Comparison of ENCODE assay signal across 11 mouse cellular contexts in genomic region chr10:96755674-96756073, GRCm38 (mm10).
A peak's percentile ranks its signal among the peaks of the same experiment; 100 is the strongest.
DNase-seq lines count a peak whose midpoint lies in the region; ATAC-seq lines count a peak whose summit lies in the region.
"Had no signal": no experiment of that assay in that cellular context is flagged by ENCODE, and none has a peak within 500 bp of the region (broad histone marks: within the 10 kb centered on the region; RNA-seq: fewer than 3 reads in every experiment).

No protein-coding gene starts in this region.

- ATAC-seq in limb, embryonic 15.5 days (ENCODE audit: insufficient number of reproducible peaks, low FRiP score, low TSS enrichment, low read depth), result no peak
- 0 out of 2 replicates have a peak, but pooled peaks have one; percentile 37 for ATAC-seq in forebrain, embryonic 11.5 days (replicated peaks; ENCODE audit: low FRiP score)
- ATAC-seq in hindbrain, embryonic 15.5 days (ENCODE audit: low FRiP score, low read depth), result peak; percentile 59; the same call in 1 of the 2 replicates

- H3K27me3 ChIP-seq in limb, embryonic 15.5 days, result no peaks in the 10 kb centered on the region
- H3K27me3 ChIP-seq in limb, embryonic 10.5 days (ENCODE audit: low read depth, poor library complexity, severe bottlenecking), result no peaks in the 10 kb centered on the region
- H3K27me3 ChIP-seq in forebrain, embryonic 11.5 days (ENCODE audit: control insufficient read depth, insufficient read depth, low read length), result no peaks in the 10 kb centered on the region
- no peaks in the 10 kb centered on the region for H3K27me3 ChIP-seq in hindbrain, embryonic 15.5 days
- H3K27me3 ChIP-seq: neural tube, embryonic 12.5 days had no signal

- WGBS in limb, embryonic 15.5 days, result 61% methylated on average over 8 of the region's 8 CpGs
- 83% methylated on average over 8 of the region's 8 CpGs for WGBS in limb, embryonic 10.5 days
- 25% methylated on average over 8 of the region's 8 CpGs for WGBS in forebrain, embryonic 11.5 days
- WGBS in hindbrain, embryonic 15.5 days, result 15% methylated on average over 8 of the region's 8 CpGs

- no peak overlapping the region for H3K4me2 ChIP-seq in limb, embryonic 15.5 days
- no peak overlapping the region for H3K4me2 ChIP-seq in forebrain, embryonic 11.5 days (ENCODE audit: low read depth, low read length, severe bottlenecking)
- 0 out of 2 replicates have a peak overlapping the region, but pooled peaks have one; percentile 13 for H3K4me2 ChIP-seq in hindbrain, embryonic 15.5 days
- H3K4me2 ChIP-seq: neural tube, embryonic 12.5 days had no signal

- no peaks in the 10 kb centered on the region for H3K36me3 ChIP-seq in limb, embryonic 15.5 days
- H3K36me3 ChIP-seq in limb, embryonic 10.5 days, result no peaks in the 10 kb centered on the region
- no peaks in the 10 kb centered on the region for H3K36me3 ChIP-seq in forebrain, embryonic 11.5 days (ENCODE audit: control insufficient read depth, insufficient read depth, low read length)
- no peaks in the 10 kb centered on the region for H3K36me3 ChIP-seq in hindbrain, embryonic 15.5 days
- H3K36me3 ChIP-seq: neural tube, embryonic 12.5 days had no signal

- H3K4me3 ChIP-seq in limb, embryonic 15.5 days, result no peak overlapping the region
- no peak overlapping the region for H3K4me3 ChIP-seq in limb, embryonic 10.5 days
- no peak overlapping the region for H3K4me3 ChIP-seq in forebrain, embryonic 11.5 days (ENCODE audit: low read depth, low read length)
- H3K4me3 ChIP-seq in hindbrain, embryonic 15.5 days, result no peak overlapping the region
- H3K4me3 ChIP-seq: neural tube, embryonic 12.5 days had no signal

- 0 out of 2 replicates have a peak overlapping the region, but pooled peaks have one; percentile 33 for H3K27ac ChIP-seq in limb, embryonic 15.5 days
- H3K27ac ChIP-seq in limb, embryonic 10.5 days, result no peak overlapping the region; the same call in 1 of the 2 replicates
- H3K27ac ChIP-seq in forebrain, embryonic 11.5 days (ENCODE audit: low read depth, low read length), result no peak overlapping the region; the same call in 1 of the 2 replicates
- 0 out of 2 replicates have a peak overlapping the region, but pooled peaks have one; percentile 6 for H3K27ac ChIP-seq in hindbrain, embryonic 15.5 days (replicated peaks)
- H3K27ac ChIP-seq: neural tube, embryonic 12.5 days had no signal

- H3K4me1 ChIP-seq in limb, embryonic 15.5 days, result peaks cover 14% of the 10 kb centered on the region
- H3K4me1 ChIP-seq in limb, embryonic 10.5 days, result peaks cover 17% of the 10 kb centered on the region
- peaks cover 2% of the 10 kb centered on the region; the same call in 1 of the 2 replicates for H3K4me1 ChIP-seq in forebrain, embryonic 11.5 days (replicated peaks; ENCODE audit: control insufficient read depth, insufficient read depth, low read length)
- peaks cover 27% of the 10 kb centered on the region for H3K4me1 ChIP-seq in hindbrain, embryonic 15.5 days (replicated peaks)

- no peak overlapping the region for H3K9ac ChIP-seq in limb, embryonic 15.5 days
- H3K9ac ChIP-seq in forebrain, embryonic 11.5 days (ENCODE audit: low read length), result no peak overlapping the region
- no peak overlapping the region for H3K9ac ChIP-seq in hindbrain, embryonic 15.5 days
- H3K9ac ChIP-seq: neural tube, embryonic 12.5 days had no signal

- H3K9me3 ChIP-seq in limb, embryonic 15.5 days, result no peaks in the 10 kb centered on the region
- H3K9me3 ChIP-seq in limb, embryonic 10.5 days (replicated peaks), result no peaks in the 10 kb centered on the region
- H3K9me3 ChIP-seq in forebrain, embryonic 11.5 days (ENCODE audit: control insufficient read depth, low read length), result no peaks in the 10 kb centered on the region
- H3K9me3 ChIP-seq in hindbrain, embryonic 15.5 days, result no peaks in the 10 kb centered on the region
- H3K9me3 ChIP-seq: neural tube, embryonic 12.5 days had no signal

- DNase-seq in limb, embryonic 10.5 days (ENCODE audit: low spot score), result no peak
- no peak for DNase-seq in forebrain, embryonic 11.5 days (ENCODE audit: low spot score)
- peak; percentile 25 for DNase-seq in retina, embryonic 14.5 days (ENCODE audit: low spot score)
- no peak for DNase-seq in liver
- no peak for DNase-seq in kidney, adult 8-10 months
- DNase-seq: cerebellum, adult 2 months; lung, adult 2 months; thymus, postnatal 14 days had no signal

Comparison
In these comparisons a context has a peak if more than half of its experiments do, and no peak if none do; other contexts are left out.
1. H3K27ac ChIP-seq: peak in limb, embryonic 15.5 days (single experiment) and hindbrain, embryonic 15.5 days (single experiment); none in limb, embryonic 10.5 days (single experiment) and forebrain, embryonic 11.5 days (single experiment).